Mouse (Mus musculus) heart, embryonic 14.5 days (tissue): ENCODE results near the gene Ndufa12. TPM values are rescaled to one million over a fixed set of nuclear protein-coding genes. Genes with fewer than 3 reads are reported as not detected.

Experiments used
- ATAC-seq: fragments of 200-750 bp; cut with Nextera tagmentation; 2 replicates; pipeline ENCODE4 v1.8.0; 2017; ENCODE audit warnings: low read depth, moderate TSS enrichment; ENCODE audit not compliant: insufficient number of reproducible peaks, insufficient read depth, low FRiP score
- H3K27ac ChIP-seq, 2 experiments: fragments of 200-500 bp in 1 of 2; fragments of 300-500 bp in 1 of 2; sonication (generic) in 1 of 2; replicated peaks in 1 of 2; 2 replicates each; pipeline ENCODE4 v1.5.1; 2012 to 2014; ENCODE audit warnings: low read depth in 2 of 2, low read length in 2 of 2, control low read depth in 1 of 2, mild to moderate bottlenecking in 1 of 2, mixed read lengths in 1 of 2; ENCODE audit not compliant: control insufficient read depth in 1 of 2, insufficient read depth in 1 of 2
- H3K27me3 ChIP-seq: fragments of 300-500 bp; sonication (generic); 2 replicates; pipeline ENCODE4 v1.6.1; 2014; ENCODE audit warnings: mild to moderate bottlenecking, low read length, control low read depth; ENCODE audit not compliant: control insufficient read depth, insufficient read depth
- H3K36me3 ChIP-seq: fragments of 300-500 bp; sonication (generic); 2 replicates; pipeline ENCODE4 v1.6.1; 2014; ENCODE audit warnings: mild to moderate bottlenecking, control low read depth, low read length, mixed read lengths; ENCODE audit not compliant: control insufficient read depth, insufficient read depth
- H3K4me1 ChIP-seq, 2 experiments: fragments of 200-500 bp in 1 of 2; fragments of 300-500 bp in 1 of 2; sonication (generic) in 1 of 2; 2 replicates each; pipeline ENCODE4 v1.6.1; 2012 to 2014; ENCODE audit warnings: low read length in 2 of 2, control low read depth in 1 of 2, mixed read lengths in 1 of 2; ENCODE audit not compliant: control insufficient read depth in 2 of 2, insufficient read depth in 2 of 2
- H3K4me2 ChIP-seq: fragments of 300-500 bp; sonication (generic); 2 replicates; pipeline ENCODE4 v1.6.1; 2014; ENCODE audit warnings: mild to moderate bottlenecking, low read length
- H3K4me3 ChIP-seq, 2 experiments: fragments of 200-500 bp in 1 of 2; fragments of 300-500 bp in 1 of 2; sonication (generic) in 1 of 2; 2 replicates each; pipeline ENCODE4 v1.5.1; 2012 to 2014; ENCODE audit warnings: low read length in 2 of 2, mild to moderate bottlenecking in 2 of 2, control low read depth in 1 of 2, low read depth in 1 of 2, moderate library complexity in 1 of 2; ENCODE audit not compliant: control insufficient read depth in 1 of 2, insufficient read depth in 1 of 2
- H3K9ac ChIP-seq: fragments of 300-500 bp; sonication (generic); 2 replicates; pipeline ENCODE4 v1.6.1; 2014; ENCODE audit warnings: mild to moderate bottlenecking, low read length
- H3K9me3 ChIP-seq: fragments of 300-500 bp; sonication (generic); 2 replicates; pipeline ENCODE4 v1.6.1; 2016; ENCODE audit warnings: low read length, control low read depth; ENCODE audit not compliant: control insufficient read depth
- WGBS: fragments of 180-500 bp; shearing (Covaris S2); extraction: QIAGEN DNeasy Blood & Tissue Kit; methylation state at CpG from one replicate; pipeline ENCODE4 v1.1.7; 2014; 5-methylcytosine and 5-hydroxymethylcytosine counted together
- polyA plus RNA-seq: library from polyadenylated mRNA; unstranded; fragments of >200 nt; fragmentation: Nextera tagmentation; extraction: Ambion mirVana; gene quantifications from 2 replicates; pipeline ENCODE4 v1.2.1, GENCODE M21; 2014

Gene Ndufa12
- polyA plus RNA-seq, 1 experiment from 2014 or later = 744 TPM

- Histone ChIP-seq H3K9me3 (no peaks in the 10 kb centered on the region), H3K9ac (no peak overlapping the region), H3K4me2 (no peak overlapping the region), H3K4me3 (no peak overlapping the region), H3K36me3 (no peaks in the 10 kb centered on the region), H3K4me1 (peaks cover 4 to 5% of the 10 kb centered on the region in 2 experiments; a peak in 1 of 4 replicates), H3K27me3 (no peaks in the 10 kb centered on the region), H3K27ac (no peak overlapping the region)
- WGBS = 82% methylated on average over 4 of the region's 4 CpGs
- no peak for ATAC-seq
Measured at GRCm38 (mm10) chr10:94256518-94256917, 58.0 kb downstream of the Ndufa12 start.

- H3K4me1 ChIP-seq = no peaks in the 10 kb centered on the region
- ATAC-seq = no peak
- H3K4me2 ChIP-seq = no peak overlapping the region
- H3K4me3 ChIP-seq = no peak overlapping the region
- H3K27me3 ChIP-seq = no peaks in the 10 kb centered on the region
- H3K27ac ChIP-seq = no peak overlapping the region
- no peak overlapping the region for H3K9ac ChIP-seq
- H3K36me3 ChIP-seq = no peaks in the 10 kb centered on the region
- H3K9me3 ChIP-seq = no peaks in the 10 kb centered on the region
- 77% methylated on average over 1 of the region's 1 CpGs for WGBS
Measured at GRCm38 (mm10) chr10:94260544-94260943, 62.0 kb downstream of the Ndufa12 start.

DNA sequence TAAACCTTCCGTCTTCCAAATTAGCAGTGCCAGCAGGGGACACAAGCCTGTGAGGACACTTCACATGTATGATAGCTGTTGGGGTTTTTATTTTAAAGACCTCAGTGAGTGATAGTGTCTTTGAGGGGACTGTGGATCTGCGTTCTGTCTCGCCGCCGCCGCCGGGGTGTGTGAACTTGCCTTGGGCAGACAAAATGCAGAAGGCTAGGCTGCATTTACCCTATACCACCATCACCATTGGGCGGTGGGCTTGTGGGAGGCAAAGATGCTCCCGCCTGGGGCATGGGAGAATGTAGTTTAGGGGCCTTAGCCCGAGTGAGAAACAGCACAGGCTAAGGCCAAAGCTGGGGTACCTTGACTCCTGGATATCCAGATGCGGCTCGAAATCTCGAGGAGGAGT, 64.1 kb downstream of the Ndufa12 start:
- WGBS = 84% methylated on average over 13 of the region's 13 CpGs
- Histone ChIP-seq H3K4me1 (no peaks in the 10 kb centered on the region), H3K27ac (no peak overlapping the region), H3K4me2 (no peak overlapping the region), H3K9ac (no peak overlapping the region), H3K27me3 (no peaks in the 10 kb centered on the region), H3K4me3 (no peak overlapping the region), H3K9me3 (no peaks in the 10 kb centered on the region), H3K36me3 (no peaks in the 10 kb centered on the region)
- no peak for ATAC-seq

GRCm38 (mm10) chr10:94263211-94263610, 64.7 kb downstream of the Ndufa12 start:
- Histone ChIP-seq H3K9ac (no peak overlapping the region), H3K4me2 (no peak overlapping the region), H3K27me3 (no peaks in the 10 kb centered on the region), H3K36me3 (no peaks in the 10 kb centered on the region), H3K4me1 (no peaks in the 10 kb centered on the region), H3K27ac (no peak overlapping the region), H3K9me3 (no peaks in the 10 kb centered on the region), H3K4me3 (no peak overlapping the region)
- WGBS = 74% methylated on average over 3 of the region's 3 CpGs
- ATAC-seq = no peak

DNA sequence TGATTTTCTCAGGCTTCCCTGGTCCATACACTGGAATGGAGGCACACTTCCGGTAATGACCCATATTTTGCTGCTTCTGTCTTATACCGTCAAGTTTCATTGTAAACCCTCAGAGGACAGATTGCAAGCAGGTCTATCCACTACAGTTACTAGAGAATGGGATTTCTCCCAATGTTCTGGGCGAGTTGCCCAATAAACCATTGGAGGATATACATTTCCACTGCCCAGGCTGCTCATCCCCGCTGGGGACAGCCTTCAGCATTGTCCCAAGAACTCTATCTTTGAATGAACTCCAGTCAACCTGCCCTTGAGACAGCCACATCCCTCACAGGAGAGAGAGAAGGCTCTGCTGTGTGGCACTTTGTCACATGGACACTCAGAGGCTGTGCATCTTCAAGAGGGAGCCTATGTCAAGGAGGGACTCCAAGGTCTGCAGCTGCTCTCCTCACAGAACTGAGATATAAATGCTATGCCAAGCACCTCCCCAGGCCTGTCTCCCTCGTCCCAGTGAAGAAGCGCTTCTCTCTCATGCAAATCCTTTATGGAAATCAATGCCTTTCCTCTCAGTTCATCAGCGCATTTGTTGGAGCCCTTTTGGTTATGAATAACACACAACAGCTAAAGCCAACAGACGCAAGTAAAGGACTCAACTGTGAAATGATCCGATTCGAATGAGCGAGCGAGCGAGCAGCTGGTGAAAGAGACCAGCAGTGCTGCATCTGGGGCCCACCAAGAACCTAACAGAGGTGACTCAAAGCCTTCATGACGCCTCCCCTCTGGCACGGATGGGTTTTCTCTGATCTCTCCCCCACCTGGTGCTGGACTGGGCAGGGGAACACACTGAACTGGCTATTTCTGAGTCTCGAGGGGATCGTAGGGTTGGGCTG, 67.4 kb downstream of the Ndufa12 start:
- WGBS = 71% methylated on average over 17 of the region's 17 CpGs
- Histone ChIP-seq H3K9me3 (no peaks in the 10 kb centered on the region), H3K9ac (no peak overlapping the region), H3K27ac (no peak overlapping the region), H3K4me1 (no peaks in the 10 kb centered on the region), H3K4me3 (no peak overlapping the region), H3K27me3 (no peaks in the 10 kb centered on the region), H3K36me3 (no peaks in the 10 kb centered on the region), H3K4me2 (no peak overlapping the region)
- no peak for ATAC-seq

Other genes starting within 250 kb of the Ndufa12 start
- gene Vezt, start 162.9 kb upstream of the Ndufa12 start, polyA plus RNA-seq = 22.5 and 25.7 TPM in 2 replicates
- 2.7 and 3.9 TPM in 2 replicates for gene Fgd6, start 162.7 kb upstream of the Ndufa12 start, polyA plus RNA-seq
- gene Nr2c1, start 50.7 kb upstream of the Ndufa12 start, polyA plus RNA-seq = 6.9 and 7.3 TPM in 2 replicates
- gene Gm4792, start 100.0 kb downstream of the Ndufa12 start, polyA plus RNA-seq = not detected in 2 replicates
- gene Tmcc3, start 113.2 kb downstream of the Ndufa12 start, polyA plus RNA-seq = 8.8 and 9.6 TPM in 2 replicates